Mouse (Mus musculus): ENCODE measurements around the gene Prrg1. TPM values are rescaled to one million over a fixed set of nuclear protein-coding genes. Genes with fewer than 3 reads are reported as not detected.
"Not testable (repeated sequence)": the region's sequence is repeated elsewhere in the genome, so short reads cannot be mapped to it uniquely, and the experiment has no call there.

Gene Prrg1
- polyA plus RNA-seq, 1 experiment from 2014 or later, result 7.8 TPM

DNA sequence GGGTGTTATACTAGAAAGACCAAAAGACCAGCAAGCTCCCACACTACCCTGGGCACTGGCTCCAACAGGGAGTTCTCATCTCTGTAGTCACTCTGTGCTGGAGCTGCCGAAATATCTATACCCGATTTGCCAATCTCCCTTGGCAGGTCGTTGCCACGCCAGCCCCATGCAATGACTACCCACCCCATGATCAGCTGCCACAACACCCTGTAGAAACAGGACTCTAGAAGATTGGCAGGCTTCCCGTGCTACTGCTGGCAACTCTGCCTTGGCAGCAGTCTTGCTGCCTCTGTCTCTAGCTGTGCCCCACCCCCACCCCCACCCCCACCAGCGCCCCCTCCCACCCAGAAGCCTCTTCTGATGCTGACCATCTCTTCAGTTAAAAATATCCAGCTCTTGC is 149.3 kb downstream of the Prrg1 start:
- no peaks in the 10 kb centered on the region for H3K4me1 ChIP-seq
- H3K9me3 ChIP-seq, result no peaks in the 10 kb centered on the region
- H3K27me3 ChIP-seq, result no peaks in the 10 kb centered on the region
- H3K9ac ChIP-seq, result no peak overlapping the region
- H3K36me3 ChIP-seq (replicated peaks), result no peaks in the 10 kb centered on the region
- WGBS, result 82% methylated on average over 6 of the region's 6 CpGs
- no peak overlapping the region for H3K27ac ChIP-seq
- H3K4me2 ChIP-seq, result no peak overlapping the region
- ATAC-seq (ENCODE audit: low FRiP score), result no peak
- H3K4me3 ChIP-seq (replicated peaks), result no peak overlapping the region

DNA sequence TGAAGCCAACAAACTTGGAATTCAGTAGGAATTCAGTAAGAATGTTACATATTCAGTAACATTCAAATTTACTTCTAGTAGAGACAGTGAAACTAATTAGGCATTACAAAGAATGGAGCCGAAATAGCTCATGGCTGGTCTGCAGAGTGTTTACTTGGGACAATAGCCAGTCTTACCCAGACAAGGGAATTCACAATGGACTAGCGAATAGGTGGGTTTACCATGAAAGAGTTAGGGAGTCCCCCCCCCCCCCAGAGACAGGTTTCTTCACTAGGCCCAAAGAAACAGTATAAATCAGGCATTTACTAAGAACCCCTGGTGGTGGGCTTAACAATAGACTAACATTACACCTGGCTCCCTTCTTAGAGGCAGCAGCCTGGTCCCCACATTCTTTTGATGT is 180.3 kb downstream of the Prrg1 start:
- H3K4me1 ChIP-seq; H3K4me2 ChIP-seq; H3K4me3 ChIP-seq (replicated peaks); H3K27me3 ChIP-seq; H3K27ac ChIP-seq; H3K36me3 ChIP-seq (replicated peaks); ATAC-seq (ENCODE audit: low FRiP score); H3K9ac ChIP-seq; H3K9me3 ChIP-seq: not testable (repeated sequence)
- WGBS, result 70% methylated on average over 2 of the region's 2 CpGs

Other genes with a start within 250 kb of the Prrg1 start
- gene 4930480E11Rik, start 214.3 kb downstream of the Prrg1 start, polyA plus RNA-seq (2016; fragmentation: Nextera tagmentation; extraction: Ambion mirVana), result not detected in 2 replicates
- not detected in 2 replicates for gene Fam47c, start 153.9 kb upstream of the Prrg1 start, polyA plus RNA-seq (2016; fragmentation: Nextera tagmentation; extraction: Ambion mirVana)

Data from forebrain, embryonic 12.5 days (tissue).